Mouse (Mus musculus): ENCODE results near the gene Lhfp.
A peak's percentile ranks its signal among the peaks of the same experiment; 100 is the strongest.
"Not testable (repeated sequence)": the region's sequence is repeated elsewhere in the genome, so short reads cannot be mapped to it uniquely, and the experiment has no call there.

Lhfp gene

GRCm38 (mm10) chr3:53266116-53266515 lies 224.8 kb downstream of the Lhfp start:
- DNase-seq (ENCODE audit: low read depth, low spot score) = no peak

DNA sequence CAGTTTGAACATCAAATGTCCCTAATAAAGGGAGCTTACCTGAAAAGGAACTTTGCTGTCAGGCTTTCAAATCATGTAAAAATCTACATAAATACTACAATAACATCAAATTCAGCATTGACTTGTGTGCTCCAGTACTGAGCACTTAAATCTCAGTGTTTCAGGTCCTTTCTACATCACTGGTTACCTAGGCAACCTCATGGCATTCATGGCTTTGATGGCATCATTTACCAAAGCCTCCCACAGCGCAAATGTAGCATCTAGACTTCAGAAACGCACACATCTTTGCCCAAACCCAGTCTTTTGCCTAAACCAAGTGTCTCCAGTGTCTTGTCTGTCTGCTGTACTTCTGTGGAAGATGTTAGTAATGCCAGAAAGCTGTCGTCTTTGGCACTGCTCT lies 225.7 kb downstream of the Lhfp start:
- no peak for DNase-seq (ENCODE audit: low read depth, low spot score)

- no peak for DNase-seq (ENCODE audit: low read depth, low spot score)
Measured at GRCm38 (mm10) chr3:53273220-53273619, 231.9 kb downstream of the Lhfp start.

- no peak for DNase-seq (ENCODE audit: low read depth, low spot score)
Measured at GRCm38 (mm10) chr3:53277993-53278392, 236.7 kb downstream of the Lhfp start.

DNA sequence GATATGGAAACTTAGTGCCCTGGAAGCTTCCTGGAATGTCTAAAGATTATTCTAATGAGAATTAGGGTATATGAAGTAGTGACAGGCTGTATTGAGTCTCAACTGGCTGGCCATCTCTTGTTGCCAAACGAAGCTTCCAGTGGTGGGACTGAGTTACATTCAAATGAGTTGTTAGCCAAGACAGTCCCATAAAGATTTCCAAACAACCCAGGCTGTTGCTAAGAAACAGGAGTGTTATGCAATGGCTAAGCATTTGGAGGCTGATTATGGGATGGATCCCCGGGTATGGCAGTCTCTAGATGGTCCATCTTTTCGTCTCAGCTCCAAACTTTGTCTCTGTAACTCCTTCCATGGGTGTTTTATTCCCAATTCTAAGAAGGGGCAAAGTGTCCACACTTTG lies 240.7 kb downstream of the Lhfp start:
- DNase-seq (ENCODE audit: low read depth, low spot score) = not testable (repeated sequence)

DNA sequence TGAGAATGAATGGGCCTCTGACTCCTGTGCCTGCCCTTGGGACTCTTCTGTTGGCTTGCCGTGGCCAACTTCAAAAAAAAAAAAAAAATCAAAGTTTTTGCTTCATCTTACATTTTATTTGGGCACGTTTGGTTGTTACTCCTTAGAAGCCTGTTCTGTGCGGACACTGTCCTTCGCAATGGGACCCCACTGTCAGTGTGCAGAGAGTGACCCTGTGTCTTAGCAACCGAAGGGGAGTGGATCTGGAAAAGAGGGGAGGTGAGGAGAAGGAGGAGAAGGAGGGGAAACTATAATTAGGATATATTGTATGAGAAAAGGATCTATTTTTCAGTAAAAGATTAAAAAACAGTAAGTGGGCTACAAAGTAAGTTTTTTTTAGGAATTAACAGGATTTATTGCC lies 242.7 kb downstream of the Lhfp start:
- no peak for DNase-seq (ENCODE audit: low read depth, low spot score)

- no peak for DNase-seq (ENCODE audit: low read depth, low spot score)
Measured at GRCm38 (mm10) chr3:53284471-53285177, 243.3 kb downstream of the Lhfp start.

DNA sequence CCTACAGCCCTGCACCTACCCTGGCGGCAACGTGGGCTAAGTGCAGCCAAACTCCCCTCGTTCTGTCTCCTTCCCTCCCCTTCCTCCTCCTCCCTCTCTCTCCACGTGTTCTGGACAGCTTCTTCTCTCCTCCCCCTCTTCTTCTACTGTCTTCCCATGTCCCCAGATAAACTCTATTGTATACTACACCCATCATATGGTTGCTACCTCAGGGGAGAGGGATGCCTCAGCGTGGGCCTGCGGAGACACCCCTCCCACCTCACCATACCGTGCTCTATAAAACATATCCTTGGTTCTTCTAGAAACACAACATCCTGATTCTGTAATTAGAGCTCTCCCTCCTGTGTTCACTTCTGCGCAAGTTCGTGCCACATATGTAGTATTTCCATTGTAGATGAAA lies 247.3 kb downstream of the Lhfp start:
- no peak for DNase-seq (ENCODE audit: low read depth, low spot score)

DNA sequence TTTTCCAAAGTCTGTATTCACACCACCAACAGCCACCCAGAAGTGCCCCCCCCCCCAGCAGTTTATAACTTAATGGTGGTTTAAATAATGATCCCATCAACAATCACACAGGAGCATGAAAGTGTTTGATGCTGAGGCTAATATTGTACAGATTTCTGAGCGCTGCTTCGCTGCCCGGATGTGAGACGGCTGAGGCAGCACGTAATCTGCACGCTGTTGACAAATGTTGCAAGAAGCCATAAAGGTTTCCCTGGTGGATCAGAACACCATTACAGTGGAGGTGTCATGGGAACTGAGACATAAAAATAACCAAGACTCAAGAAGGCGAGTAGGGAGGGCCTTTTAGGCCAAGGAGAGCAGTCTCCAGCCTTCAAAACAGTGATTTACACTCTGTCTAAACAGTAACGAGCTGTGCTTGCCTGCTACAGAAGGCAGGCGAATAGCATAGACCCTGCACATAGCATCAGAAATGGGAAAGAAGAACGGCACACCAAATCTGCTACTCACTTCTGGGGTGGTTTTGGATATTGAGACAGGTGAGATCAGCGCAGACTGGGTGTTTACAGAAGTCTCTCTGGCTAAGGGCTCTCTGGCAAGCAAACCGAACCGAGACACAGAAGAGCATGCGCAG lies 248.4 kb downstream of the Lhfp start:
- no peak for DNase-seq (ENCODE audit: low read depth, low spot score)

- DNase-seq (ENCODE audit: low read depth, low spot score) = no peak
Measured at GRCm38 (mm10) chr3:53291185-53291584, 249.9 kb downstream of the Lhfp start.

GRCm38 (mm10) chr3:53291945-53292344 lies 250.6 kb downstream of the Lhfp start:
- no peak for DNase-seq (ENCODE audit: low read depth, low spot score)

DNA sequence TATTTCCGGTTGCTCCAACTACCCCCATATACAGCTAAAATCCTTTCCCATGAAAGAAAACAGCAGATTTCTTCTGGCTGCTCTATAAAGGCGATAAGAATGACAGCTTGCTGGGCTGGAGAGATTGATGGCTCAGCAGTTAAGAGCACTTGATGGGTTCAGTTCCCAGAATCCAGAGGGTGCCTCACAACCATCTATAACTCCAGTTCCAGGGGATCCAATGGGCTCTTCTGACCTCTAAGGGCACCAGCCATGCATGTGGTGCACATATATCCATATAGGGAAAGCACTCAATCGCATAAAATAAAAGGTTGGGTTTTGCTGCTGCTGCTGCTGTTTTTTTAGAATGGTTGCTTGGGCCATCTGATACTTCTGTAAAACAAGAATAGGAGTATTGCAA lies 251.1 kb downstream of the Lhfp start:
- peak; percentile 34 for DNase-seq (ENCODE audit: low read depth, low spot score)

- no peak for DNase-seq (ENCODE audit: low read depth, low spot score)
Measured at GRCm38 (mm10) chr3:53292979-53293378, 251.7 kb downstream of the Lhfp start.

DNA sequence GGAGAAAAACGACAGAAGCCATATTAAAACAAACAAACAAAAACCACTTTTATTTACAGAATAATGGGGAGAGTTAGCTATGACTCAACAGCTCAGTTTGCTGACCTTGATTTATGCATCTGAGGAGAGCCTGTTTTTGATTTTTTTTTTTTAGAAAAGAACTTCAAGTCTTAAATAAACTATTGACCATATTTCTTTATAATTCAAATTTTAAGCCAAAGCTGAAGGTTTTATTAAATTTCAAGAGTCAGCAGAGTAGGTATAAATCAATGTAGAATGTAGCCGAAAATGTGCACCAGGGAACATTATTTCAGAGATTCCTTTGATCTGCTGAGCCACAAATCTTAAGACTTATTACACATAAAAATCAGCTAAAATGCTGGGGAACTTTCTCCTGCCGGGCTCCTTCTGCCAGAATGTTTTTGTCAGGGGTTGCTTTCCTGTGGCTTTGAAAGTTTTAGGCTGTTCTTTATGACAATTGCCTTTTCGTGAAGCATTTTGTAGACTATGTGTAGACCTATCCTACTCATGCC lies 252.6 kb downstream of the Lhfp start:
- DNase-seq (ENCODE audit: low read depth, low spot score) = peak; percentile 52

GRCm38 (mm10) chr3:53294855-53295254 lies 253.5 kb downstream of the Lhfp start:
- no peak for DNase-seq (ENCODE audit: low read depth, low spot score)

DNA sequence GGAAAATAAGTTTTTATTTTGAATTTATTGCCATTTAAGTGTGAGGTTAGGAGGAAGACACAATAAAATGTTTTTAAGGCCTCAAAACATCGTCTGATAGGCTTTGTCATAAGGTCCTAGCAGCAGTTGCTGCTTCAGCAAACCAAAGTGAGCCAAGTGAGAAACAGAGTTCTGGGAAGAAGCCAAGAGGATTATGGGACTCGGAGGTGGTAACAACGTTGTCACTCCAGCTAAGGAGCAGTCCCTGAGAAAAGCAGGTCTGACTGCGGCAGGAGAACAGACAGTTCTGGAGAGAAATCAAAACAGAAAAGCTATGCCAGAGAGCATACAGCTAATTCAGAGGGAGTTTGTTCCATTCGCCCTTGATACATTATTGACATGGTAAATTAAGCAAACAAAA lies 260.5 kb downstream of the Lhfp start:
- no peak for DNase-seq (ENCODE audit: low read depth, low spot score)

DNA sequence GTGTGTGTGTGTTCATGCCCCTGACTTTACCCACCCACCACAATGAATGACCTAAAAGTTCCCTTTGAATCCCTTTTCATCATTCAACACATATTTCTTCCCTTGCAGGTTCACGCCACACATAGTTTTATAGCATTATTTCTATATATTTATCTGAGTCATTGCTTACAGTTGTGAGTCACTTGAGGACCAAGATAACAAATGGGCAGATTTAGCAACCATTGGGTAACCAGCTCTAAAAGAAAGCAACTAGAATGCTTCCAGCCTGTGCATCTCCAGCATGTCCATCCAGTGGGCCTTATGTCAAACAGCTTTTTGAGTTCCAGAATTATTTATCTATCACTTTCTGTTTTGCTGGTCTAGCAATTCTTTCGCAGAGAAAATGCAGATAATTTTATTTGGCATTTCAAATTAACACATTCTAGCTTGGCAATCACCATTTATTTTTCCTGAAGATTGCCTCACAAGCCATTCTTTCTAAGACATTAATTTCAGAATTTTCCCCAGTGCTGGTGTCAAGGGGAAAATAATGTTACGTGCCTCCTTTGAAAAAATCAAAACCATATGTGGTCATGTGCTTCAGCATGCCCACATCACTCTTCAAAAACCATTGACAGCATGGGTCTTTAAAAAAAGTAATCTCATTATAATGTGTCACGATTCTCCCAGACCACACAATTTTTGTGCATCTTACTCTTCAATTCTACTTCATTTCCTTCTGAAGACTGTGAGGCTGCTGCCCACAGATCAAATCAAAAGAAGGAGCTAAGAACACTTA lies 263.0 kb downstream of the Lhfp start:
- DNase-seq (ENCODE audit: low read depth, low spot score) = no peak

DNA sequence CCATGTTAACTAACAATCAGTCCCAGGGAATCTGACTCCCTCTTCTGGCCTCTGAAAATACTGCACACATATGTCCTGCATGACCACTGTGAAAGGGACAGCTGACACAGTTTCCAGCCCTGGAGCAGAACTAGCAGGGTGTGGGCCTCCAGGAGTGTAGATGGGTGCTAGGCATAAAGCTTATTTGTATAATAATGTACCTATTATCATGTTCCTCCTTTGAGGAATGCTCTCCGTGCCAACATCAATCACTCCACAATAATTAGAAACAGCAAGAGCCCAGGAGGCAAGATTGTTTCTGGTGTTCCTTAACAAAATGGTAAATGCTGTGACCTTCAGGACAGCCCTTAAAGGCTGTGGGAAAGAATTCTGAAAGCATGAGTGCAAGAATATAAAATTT lies 264.5 kb downstream of the Lhfp start:
- DNase-seq (ENCODE audit: low read depth, low spot score) = no peak

DNA sequence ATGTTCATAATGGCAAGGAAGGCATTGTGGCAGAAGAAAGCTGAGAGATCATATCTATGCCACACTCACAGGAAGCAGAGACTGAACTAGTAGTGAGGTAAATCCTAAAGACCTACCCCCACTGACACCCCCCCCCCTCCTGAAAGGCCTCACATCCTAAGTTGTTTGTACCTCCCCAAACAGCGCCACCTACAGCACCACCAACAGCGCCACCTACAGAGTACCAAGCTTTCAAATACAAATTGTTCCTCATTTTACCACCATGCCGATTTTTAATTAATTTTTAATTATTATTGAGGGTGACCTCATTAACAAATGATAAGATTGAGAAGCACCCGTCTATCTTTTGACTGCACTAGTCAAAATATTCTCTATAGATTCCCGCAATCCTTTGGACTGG lies 267.3 kb downstream of the Lhfp start:
- no peak for DNase-seq (ENCODE audit: low read depth, low spot score)

DNA sequence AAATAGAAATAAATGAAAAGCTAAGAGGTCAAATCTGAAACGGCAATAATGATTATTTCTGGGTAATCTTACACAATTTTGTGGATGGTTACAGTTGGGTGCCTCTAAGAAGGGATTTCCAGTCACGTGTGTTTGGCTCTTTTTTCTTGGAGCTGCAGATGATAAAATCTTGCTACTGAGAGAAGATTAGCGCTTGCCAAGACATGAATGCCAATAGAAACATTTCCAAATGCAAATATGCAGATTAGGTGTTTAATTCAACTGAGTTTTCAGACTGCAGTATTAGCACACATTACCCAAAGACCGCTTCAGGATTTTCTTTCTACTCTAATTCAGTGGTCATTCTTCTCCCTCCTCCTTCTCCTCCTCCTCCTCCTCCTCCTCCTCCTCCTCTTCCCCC lies 268.8 kb downstream of the Lhfp start:
- no peak for DNase-seq (ENCODE audit: low read depth, low spot score)

DNA sequence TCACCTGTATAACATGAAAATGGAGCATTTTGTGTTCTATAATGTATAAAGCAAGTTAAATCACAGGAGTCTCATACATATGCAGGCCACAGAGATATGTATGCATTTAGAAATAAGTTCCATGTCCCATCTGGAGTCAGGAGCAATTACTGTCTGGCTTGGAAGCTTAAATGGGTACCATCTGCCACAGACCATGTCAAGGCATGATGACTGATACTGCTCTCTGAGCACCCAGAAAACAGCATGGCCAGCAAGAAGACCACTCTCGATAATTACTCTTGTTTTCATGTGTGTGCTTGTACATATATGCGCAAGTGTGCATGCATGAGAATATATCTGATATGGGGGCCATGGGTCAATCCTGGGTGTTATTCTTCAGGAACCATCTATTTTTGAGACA lies 269.3 kb downstream of the Lhfp start:
- DNase-seq (ENCODE audit: low read depth, low spot score) = no peak

Data from mesoderm, embryonic 11.5 days (tissue).